Mouse (Mus musculus) ES-Bruce4 (cell line): ENCODE measurements around the gene Pard3.

Experiments used
- CTCF ChIP-seq: IDR thresholded peaks from one replicate; pipeline ENCODE4 v1.8.1; 2011; ENCODE audit warnings: low read depth, low read length
- EP300 ChIP-seq: IDR thresholded peaks from 2 replicates; pipeline ENCODE4 v1.6.1; 2011; ENCODE audit warnings: low read depth, low read length; ENCODE audit not compliant: insufficient read depth
- POLR2A ChIP-seq: IDR thresholded peaks from one replicate; pipeline ENCODE4 v1.8.1; 2011; ENCODE audit warnings: low read length; ENCODE audit not compliant: insufficient read depth

DNA sequence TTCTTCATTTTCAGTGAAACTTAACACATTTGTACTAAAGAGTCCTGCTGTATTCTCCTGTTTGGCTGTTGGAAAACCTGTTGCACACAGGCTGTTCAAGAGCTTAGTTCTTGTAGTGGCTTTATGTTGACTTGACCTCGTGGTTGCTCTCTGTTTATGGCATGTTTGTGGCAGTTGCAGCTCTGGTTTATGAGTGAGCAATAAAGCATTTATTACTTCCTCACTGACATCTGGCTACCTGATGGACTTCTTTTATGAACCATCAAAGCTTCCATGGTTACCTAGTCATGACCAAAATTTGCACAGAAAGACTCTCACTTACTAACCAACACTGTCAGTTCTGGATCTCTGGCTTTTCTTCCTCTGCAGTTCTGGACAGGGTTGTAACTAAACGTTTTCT is 314.1 kb downstream of the Pard3 start:
- TF ChIP-seq CTCF (no peak), POLR2A (no peak), EP300 (no peak)
